Mouse (Mus musculus) T-helper 17 cell (primary cell): Measurements from ENCODE around the gene Plekha8.

Experiments
- in situ Hi-C, 2 experiments: fragments of 300-600 bp; cut with MboI, MseI; formaldehyde crosslinking; loops; 1 replicate in 1 of 2; 2 replicates in 1 of 2; pipeline ENCODE4 v1.15.1; 2025; ENCODE audit warnings: high pct_unique_total_duplicates in 2 of 2

Gene Plekha8

DNA sequence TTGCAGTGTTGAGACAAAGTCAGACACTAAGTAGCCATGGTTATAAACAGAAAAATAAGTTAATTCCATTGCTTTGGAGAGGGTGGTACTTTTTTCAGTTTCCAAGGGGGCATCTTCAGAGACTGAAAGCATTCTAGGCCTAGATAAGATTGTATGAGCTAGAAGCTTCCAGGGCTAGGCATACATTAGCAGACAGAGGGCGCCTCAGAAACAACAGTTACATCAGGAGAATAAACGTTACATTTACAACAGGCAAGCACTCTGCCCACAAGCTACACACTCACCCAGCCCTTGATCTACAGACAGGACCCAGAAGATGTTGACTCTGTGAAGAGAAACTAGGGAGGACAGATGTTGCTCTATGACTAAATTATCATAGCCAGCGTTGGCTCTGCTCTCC, 36.6 kb downstream of the Plekha8 start:
- in situ Hi-C loops, result no loop called here

DNA sequence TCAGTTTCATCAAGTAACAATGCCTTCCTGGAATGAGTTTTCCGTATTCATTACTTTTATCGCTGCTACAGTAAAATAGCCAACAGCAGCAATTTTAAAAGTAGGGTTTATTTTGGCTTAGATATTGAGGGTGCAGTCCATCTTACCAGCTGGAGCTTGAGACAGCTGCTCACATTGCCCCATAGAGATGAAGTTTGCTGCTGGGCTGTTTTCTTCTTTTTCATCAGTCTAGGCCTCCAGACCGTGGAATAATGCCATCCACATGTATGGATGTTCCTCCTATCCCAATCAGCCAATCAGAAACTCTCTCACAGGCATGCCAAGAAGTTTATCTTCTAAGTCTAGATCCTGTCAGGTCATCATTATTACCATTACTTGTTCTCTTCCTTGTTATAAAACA, 45.0 kb downstream of the Plekha8 start:
- in situ Hi-C loops, result no loop called here

DNA sequence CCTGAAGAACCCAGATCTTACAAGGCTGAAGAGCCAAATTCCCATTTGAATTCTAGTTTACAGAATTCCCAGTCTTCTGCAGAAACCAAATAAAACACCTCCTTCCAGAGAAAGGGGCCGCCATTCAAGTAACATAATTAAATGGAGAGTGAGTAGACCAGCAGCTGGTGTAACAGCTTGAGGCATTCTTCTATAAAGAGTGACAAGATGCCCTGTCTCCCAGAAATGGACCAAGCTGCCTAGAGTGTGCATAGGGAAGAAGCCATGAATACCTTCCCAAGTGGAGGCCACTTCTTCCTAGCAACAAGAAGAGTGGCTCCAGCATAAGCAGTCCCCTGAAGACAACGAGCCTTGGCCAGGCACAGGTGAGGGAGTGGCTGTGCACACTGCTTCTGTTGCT, 47.0 kb downstream of the Plekha8 start:
- in situ Hi-C loops, result no loop called here

- in situ Hi-C loops, result no loop called here
Measured at GRCm38 (mm10) chr6:54643181-54643580, 48.3 kb downstream of the Plekha8 start.

- in situ Hi-C loops, result no loop called here
Measured at GRCm38 (mm10) chr6:54655471-54656095, 60.7 kb downstream of the Plekha8 start.

DNA sequence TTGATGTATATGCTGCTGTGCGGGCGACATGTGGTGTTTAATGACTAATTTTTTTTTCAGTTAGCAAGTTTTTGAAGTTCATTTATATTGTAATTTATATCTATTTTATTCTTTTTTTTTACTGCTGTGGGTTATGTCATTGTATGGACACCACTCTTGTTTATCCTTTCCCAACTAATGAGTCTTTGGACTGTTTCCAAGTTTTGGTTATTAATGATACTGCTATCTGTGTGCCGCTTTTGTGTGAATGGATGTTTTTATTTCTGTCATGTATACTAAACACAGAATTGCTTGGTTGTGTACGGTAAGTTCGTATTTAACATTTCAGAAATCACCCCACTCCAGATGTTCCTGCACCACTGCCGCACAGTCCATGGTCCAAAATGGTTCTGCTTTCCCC, 63.0 kb downstream of the Plekha8 start:
- in situ Hi-C loops, result no loop called here

GRCm38 (mm10) chr6:54669868-54670267, 75.0 kb downstream of the Plekha8 start:
- in situ Hi-C loops, result no loop called here

DNA sequence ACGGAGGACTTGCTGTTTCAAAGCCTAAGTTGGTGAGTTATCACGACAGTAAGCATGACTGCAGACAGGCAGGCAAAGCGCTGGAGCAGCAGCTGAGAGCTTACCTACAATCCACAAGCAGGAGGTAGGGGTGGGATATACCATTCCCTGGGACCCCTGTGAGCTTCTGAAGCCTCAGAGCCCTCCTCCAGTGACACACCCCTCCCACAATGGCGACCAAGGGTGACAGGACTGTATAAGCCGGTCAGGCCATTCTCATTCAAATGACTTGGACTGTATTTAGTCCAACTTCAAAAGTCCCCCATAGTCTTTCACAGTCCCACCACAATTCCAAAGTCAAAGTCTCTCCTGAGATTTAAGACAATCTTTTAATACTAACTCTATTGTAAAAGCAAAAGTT, 78.0 kb downstream of the Plekha8 start:
- in situ Hi-C loops, result no loop called here

- in situ Hi-C loops, result loop anchor here in 1 of 2 experiments (5.0 to 10.0 kb wide), 2 partner anchors 85 to 303 kb away; partner anchors contain the start of genes Fkbp14 and Plekha8
Measured at GRCm38 (mm10) chr6:54679686-54680085, 84.8 kb downstream of the Plekha8 start.

- in situ Hi-C loops, result loop anchor here in 1 of 2 experiments (5.0 to 10.0 kb wide), 2 partner anchors 86 to 301 kb away; partner anchors contain the start of genes Fkbp14 and Plekha8
Measured at GRCm38 (mm10) chr6:54680891-54681745, 86.2 kb downstream of the Plekha8 start, which contains the start of gene Mturn. Gene Mturn (plus strand): TSS chr6:54681624.

GRCm38 (mm10) chr6:54681746-54682428, 87.0 kb downstream of the Plekha8 start:
- in situ Hi-C loops, result loop anchor here in 1 of 2 experiments (5.0 to 10.0 kb wide), 2 partner anchors 87 to 300 kb away; partner anchors contain the start of genes Fkbp14 and Plekha8

- in situ Hi-C loops, result loop anchor here in 1 of 2 experiments (5.0 to 10.0 kb wide), 2 partner anchors 89 to 298 kb away; partner anchors contain the start of genes Fkbp14 and Plekha8
Measured at GRCm38 (mm10) chr6:54684085-54684484, 89.2 kb downstream of the Plekha8 start.

- in situ Hi-C loops, result loop anchor here in 1 of 2 experiments (10.0 kb wide), 1 partner anchor 90 kb away; the partner anchor contains the start of genes Fkbp14 and Plekha8
Measured at GRCm38 (mm10) chr6:54685103-54685502, 90.2 kb downstream of the Plekha8 start.

DNA sequence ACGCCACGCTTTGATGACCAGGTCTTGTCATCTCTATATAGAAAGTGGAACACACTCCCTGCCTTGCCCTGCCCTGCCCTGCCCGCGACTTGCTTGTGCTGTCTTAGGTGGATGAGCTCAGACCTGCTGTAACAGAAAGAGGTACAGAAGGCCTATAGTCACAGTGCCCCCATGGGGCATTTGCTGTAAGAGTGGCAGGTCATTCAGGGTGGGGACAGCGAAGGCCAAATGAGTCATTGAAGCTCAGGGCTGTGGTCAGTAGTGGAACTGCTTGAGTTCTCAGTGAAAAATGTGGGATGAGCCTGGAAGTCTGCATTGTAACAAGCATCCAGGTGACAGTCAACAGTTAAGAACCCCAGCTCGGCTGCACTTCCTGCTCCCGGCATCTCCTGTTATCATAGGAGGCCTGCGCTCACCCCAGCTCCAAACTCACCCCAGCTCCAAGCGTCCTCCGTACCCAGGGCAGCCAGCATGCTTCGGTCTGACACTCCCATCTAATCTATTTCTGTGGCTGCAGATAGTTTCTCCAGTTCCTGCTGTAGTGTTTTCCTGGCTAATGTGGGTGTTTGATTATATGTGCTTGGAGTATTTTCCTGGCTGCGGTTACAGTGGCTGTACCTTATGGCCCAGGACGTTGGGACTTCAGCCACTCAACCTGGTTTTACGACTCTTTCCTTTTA, 90.9 kb downstream of the Plekha8 start:
- in situ Hi-C loops, result loop anchor here in 1 of 2 experiments (10.0 kb wide), 1 partner anchor 91 kb away; the partner anchor contains the start of genes Fkbp14 and Plekha8

- in situ Hi-C loops, result loop anchor here in 1 of 2 experiments (10.0 kb wide), 1 partner anchor 92 kb away; the partner anchor contains the start of genes Fkbp14 and Plekha8
Measured at GRCm38 (mm10) chr6:54686946-54687737, 92.2 kb downstream of the Plekha8 start.

DNA sequence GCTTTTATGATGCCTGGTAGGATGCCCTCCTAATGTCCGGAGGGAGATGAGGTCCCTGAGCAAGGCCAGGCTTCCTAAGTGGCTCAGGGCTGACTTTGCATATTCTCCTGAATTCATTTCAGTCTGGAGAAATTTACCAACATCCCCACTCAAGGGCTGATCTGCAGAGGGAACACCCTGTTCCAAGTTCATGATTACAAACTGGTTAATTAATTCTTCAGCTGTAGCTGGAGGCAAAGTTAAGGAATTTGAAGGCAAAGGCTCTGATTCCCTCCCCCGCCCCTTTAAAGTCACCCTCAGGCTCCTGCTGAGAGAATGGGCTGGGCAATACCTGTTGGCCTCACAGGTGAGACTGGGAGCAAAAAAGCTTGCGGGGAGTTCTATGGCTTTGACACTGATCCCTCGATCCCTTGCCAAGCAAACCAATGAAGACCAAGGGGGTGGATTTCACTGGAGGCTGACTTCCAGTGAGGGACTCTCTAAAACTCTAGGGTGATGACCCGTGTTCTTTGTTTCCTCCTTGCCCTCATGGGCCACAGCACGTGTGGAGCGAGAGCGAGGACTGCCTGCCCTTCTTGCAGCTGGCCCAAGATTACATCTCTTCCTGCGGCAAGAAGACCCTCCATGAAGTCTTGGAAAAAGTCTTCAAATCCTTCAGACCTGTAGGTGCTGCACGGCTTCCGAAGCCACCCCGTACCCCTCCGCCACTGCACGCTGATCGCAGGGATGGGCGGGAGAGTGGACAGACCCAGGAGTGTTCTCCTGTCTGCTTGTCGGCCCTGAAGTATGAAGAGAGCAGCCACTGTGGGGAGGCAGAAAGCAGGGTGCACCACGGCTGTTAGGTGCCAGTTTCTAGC, 93.8 kb downstream of the Plekha8 start:
- in situ Hi-C loops, result loop anchor here in 1 of 2 experiments (10.0 kb wide), 1 partner anchor 94 kb away; the partner anchor contains the start of genes Fkbp14 and Plekha8

DNA sequence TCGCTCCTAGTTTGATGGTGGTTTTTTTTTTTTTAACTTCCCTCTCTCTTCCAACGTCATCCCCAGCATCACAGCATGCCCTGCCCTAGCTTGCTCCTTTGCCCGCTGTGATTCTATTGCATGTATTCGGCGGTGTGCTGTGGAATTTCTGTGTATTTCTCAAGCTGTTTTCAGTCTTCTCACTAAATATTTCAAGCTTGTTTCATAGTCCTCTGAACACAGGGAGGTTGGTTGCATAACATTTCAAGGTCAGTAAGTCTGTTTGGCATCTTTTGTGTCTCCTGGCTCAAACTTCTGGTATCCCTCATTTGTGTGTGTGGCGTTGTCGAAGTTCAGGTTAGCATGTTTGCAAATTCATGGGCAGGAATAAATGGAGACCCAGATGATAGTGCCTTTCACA, 94.8 kb downstream of the Plekha8 start:
- in situ Hi-C loops, result loop anchor here in 1 of 2 experiments (10.0 kb wide), 1 partner anchor 95 kb away; the partner anchor contains the start of genes Fkbp14 and Plekha8

DNA sequence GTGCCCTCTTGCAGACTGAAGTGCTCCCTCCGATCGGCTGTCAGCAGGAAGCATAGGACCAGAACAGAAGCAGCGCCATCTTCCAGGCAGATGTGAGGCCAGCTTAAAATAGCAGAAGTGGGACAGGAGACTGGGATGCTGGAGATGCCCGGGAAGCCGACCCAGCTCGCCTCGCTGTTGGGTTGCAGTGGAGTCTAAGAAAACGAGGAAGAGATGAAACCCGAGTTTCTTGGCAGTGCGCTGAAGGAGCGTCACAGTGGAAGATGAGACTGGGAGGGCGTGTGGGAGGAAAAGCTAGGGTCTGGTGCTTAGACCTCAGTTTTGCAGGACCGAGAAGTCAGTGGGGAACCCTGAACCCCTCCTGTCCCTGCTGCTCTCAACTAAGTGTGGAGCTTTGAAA, 95.9 kb downstream of the Plekha8 start:
- in situ Hi-C loops, result no loop called here
